Mouse (Mus musculus): ENCODE results near the gene Prx. TPM values are rescaled to one million over a fixed set of nuclear protein-coding genes. Genes with fewer than 3 reads are reported as not detected.

The Prx gene
- polyA plus RNA-seq, 2 experiments, result 2.1 to 6.6 TPM

GRCm38 (mm10) chr7:27531707-27532106, 32.6 kb downstream of the Prx start:
- H3K27me3 ChIP-seq (ENCODE audit: control insufficient read depth, insufficient read depth, low read length), result no peaks in the 10 kb centered on the region
- 88% methylated on average over 10 of the region's 10 CpGs for WGBS
- peaks cover 48% of the 10 kb centered on the region for H3K36me3 ChIP-seq (ENCODE audit: control insufficient read depth, insufficient read depth, low read length)
- DNase-seq (ENCODE audit: low spot score) (no peak), ATAC-seq (ENCODE audit: low FRiP score, low read depth) (no peak)
- H3K9ac ChIP-seq (ENCODE audit: low read depth, low read length, severe bottlenecking), result no peak overlapping the region
- no peaks in the 10 kb centered on the region for H3K4me1 ChIP-seq (ENCODE audit: control insufficient read depth, insufficient read depth, low read length)
- H3K4me2 ChIP-seq (replicated peaks; ENCODE audit: low read depth, low read length, severe bottlenecking), result no peak overlapping the region
- H3K4me3 ChIP-seq (replicated peaks; ENCODE audit: low read length), result no peak overlapping the region
- no peaks in the 10 kb centered on the region for H3K9me3 ChIP-seq (ENCODE audit: control insufficient read depth, low read length)
- TF ChIP-seq POLR2A (IDR thresholded peaks at IDR 0.05; ENCODE audit: borderline replicate concordance, extremely low read depth, insufficient read depth, insufficient read length), result no peak
- H3K27ac ChIP-seq (replicated peaks; ENCODE audit: low read depth, low read length), result no peak overlapping the region

GRCm38 (mm10) chr7:27532480-27533050, 33.4 kb downstream of the Prx start:
- WGBS, result 91% methylated on average over 9 of the region's 9 CpGs
- no peaks in the 10 kb centered on the region for H3K9me3 ChIP-seq (ENCODE audit: control insufficient read depth, low read length)
- no peaks in the 10 kb centered on the region for H3K4me1 ChIP-seq (ENCODE audit: control insufficient read depth, insufficient read depth, low read length)
- H3K27ac ChIP-seq (replicated peaks; ENCODE audit: low read depth, low read length), result no peak overlapping the region
- no peaks in the 10 kb centered on the region for H3K27me3 ChIP-seq (ENCODE audit: control insufficient read depth, insufficient read depth, low read length)
- TF ChIP-seq POLR2A (IDR thresholded peaks at IDR 0.05; ENCODE audit: borderline replicate concordance, extremely low read depth, insufficient read depth, insufficient read length), result no peak
- DNase-seq (ENCODE audit: low spot score) (no peak), ATAC-seq (ENCODE audit: low FRiP score, low read depth) (no peak)
- H3K4me2 ChIP-seq (replicated peaks; ENCODE audit: low read depth, low read length, severe bottlenecking), result no peak overlapping the region
- H3K9ac ChIP-seq (ENCODE audit: low read depth, low read length, severe bottlenecking), result no peak overlapping the region
- H3K4me3 ChIP-seq (replicated peaks; ENCODE audit: low read length), result no peak overlapping the region
- H3K36me3 ChIP-seq (ENCODE audit: control insufficient read depth, insufficient read depth, low read length), result peaks cover 57% of the 10 kb centered on the region

GRCm38 (mm10) chr7:27535386-27535785, 36.3 kb downstream of the Prx start:
- H3K27ac ChIP-seq (replicated peaks; ENCODE audit: low read depth, low read length), result no peak overlapping the region
- peaks cover 75% of the 10 kb centered on the region for H3K36me3 ChIP-seq (ENCODE audit: control insufficient read depth, insufficient read depth, low read length)
- no peak for TF ChIP-seq POLR2A (IDR thresholded peaks at IDR 0.05; ENCODE audit: borderline replicate concordance, extremely low read depth, insufficient read depth, insufficient read length)
- no peak overlapping the region for H3K4me3 ChIP-seq (replicated peaks; ENCODE audit: low read length)
- 73% methylated on average over 2 of the region's 2 CpGs for WGBS
- DNase-seq (ENCODE audit: low spot score) (no peak), ATAC-seq (ENCODE audit: low FRiP score, low read depth) (no peak)
- no peak overlapping the region for H3K4me2 ChIP-seq (replicated peaks; ENCODE audit: low read depth, low read length, severe bottlenecking)
- no peaks in the 10 kb centered on the region for H3K9me3 ChIP-seq (ENCODE audit: control insufficient read depth, low read length)
- no peak overlapping the region for H3K9ac ChIP-seq (ENCODE audit: low read depth, low read length, severe bottlenecking)
- no peaks in the 10 kb centered on the region for H3K4me1 ChIP-seq (ENCODE audit: control insufficient read depth, insufficient read depth, low read length)
- no peaks in the 10 kb centered on the region for H3K27me3 ChIP-seq (ENCODE audit: control insufficient read depth, insufficient read depth, low read length)

DNA sequence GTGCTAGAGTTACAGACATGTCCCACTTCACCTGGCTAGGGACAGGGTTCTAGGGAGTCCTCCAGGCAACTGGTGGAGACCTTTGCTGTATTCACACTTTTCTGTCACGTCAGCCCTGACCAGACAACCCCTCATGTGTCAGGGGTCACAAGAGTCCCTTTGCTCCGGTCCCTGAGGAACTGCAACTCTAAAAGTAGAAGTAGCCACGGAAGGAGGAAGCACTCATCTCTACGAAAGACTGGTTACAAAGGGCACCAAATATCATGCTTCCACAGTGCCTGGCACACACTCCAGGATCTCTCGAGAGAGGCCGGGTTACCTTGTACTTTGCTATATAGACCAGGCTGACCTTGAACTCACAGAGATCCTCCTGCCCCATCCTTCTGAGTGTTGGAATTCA, 37.5 kb downstream of the Prx start:
- H3K4me1 ChIP-seq (ENCODE audit: control insufficient read depth, insufficient read depth, low read length), result no peaks in the 10 kb centered on the region
- no peak overlapping the region for H3K27ac ChIP-seq (replicated peaks; ENCODE audit: low read depth, low read length)
- H3K4me2 ChIP-seq (replicated peaks; ENCODE audit: low read depth, low read length, severe bottlenecking), result no peak overlapping the region
- no peaks in the 10 kb centered on the region for H3K27me3 ChIP-seq (ENCODE audit: control insufficient read depth, insufficient read depth, low read length)
- no peak overlapping the region for H3K9ac ChIP-seq (ENCODE audit: low read depth, low read length, severe bottlenecking)
- no peak overlapping the region for H3K4me3 ChIP-seq (replicated peaks; ENCODE audit: low read length)
- H3K36me3 ChIP-seq (ENCODE audit: control insufficient read depth, insufficient read depth, low read length), result peaks cover 70% of the 10 kb centered on the region
- WGBS, result 88% methylated on average over 6 of the region's 6 CpGs
- no peak for ATAC-seq (ENCODE audit: low FRiP score, low read depth)
- H3K9me3 ChIP-seq (ENCODE audit: control insufficient read depth, low read length), result no peaks in the 10 kb centered on the region
- no peak for TF ChIP-seq POLR2A (IDR thresholded peaks at IDR 0.05; ENCODE audit: borderline replicate concordance, extremely low read depth, insufficient read depth, insufficient read length)
- no peak for DNase-seq (ENCODE audit: low spot score)

DNA sequence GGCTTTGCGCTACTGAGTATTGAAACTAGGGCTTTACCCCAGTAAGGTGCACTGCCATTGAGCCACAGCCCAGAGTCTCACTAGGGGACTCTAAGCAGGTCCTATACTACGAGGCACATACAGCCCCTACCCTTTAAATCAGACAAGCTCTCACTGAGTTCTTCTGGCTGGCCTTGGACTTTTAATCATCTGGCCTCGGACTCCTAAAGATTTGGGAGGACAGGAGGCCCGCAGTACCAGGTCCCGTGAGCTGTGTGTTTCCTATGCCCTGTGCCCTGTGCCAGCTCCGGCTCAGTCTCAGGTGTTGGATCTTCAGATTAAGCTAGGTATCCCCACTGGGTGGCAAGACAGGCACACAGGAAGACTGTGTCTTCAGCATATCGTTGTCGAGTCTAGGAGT, 38.9 kb downstream of the Prx start:
- ATAC-seq (ENCODE audit: low FRiP score, low read depth) (no peak), DNase-seq (ENCODE audit: low spot score) (no peak)
- WGBS, result 76% methylated on average over 8 of the region's 8 CpGs
- Histone ChIP-seq H3K27ac (replicated peaks; ENCODE audit: low read depth, low read length) (no peak overlapping the region), H3K27me3 (ENCODE audit: control insufficient read depth, insufficient read depth, low read length) (no peaks in the 10 kb centered on the region), H3K9ac (ENCODE audit: low read depth, low read length, severe bottlenecking) (no peak overlapping the region), H3K4me3 (replicated peaks; ENCODE audit: low read length) (no peak overlapping the region), H3K4me2 (replicated peaks; ENCODE audit: low read depth, low read length, severe bottlenecking) (no peak overlapping the region), H3K4me1 (ENCODE audit: control insufficient read depth, insufficient read depth, low read length) (peaks cover 9% of the 10 kb centered on the region; the same call in 1 of the 2 replicates), H3K9me3 (ENCODE audit: control insufficient read depth, low read length) (no peaks in the 10 kb centered on the region), H3K36me3 (ENCODE audit: control insufficient read depth, insufficient read depth, low read length) (peaks cover 57% of the 10 kb centered on the region)
- TF ChIP-seq POLR2A (IDR thresholded peaks at IDR 0.05; ENCODE audit: borderline replicate concordance, extremely low read depth, insufficient read depth, insufficient read length), result no peak

GRCm38 (mm10) chr7:27538797-27539196, 39.7 kb downstream of the Prx start:
- Histone ChIP-seq H3K4me1 (ENCODE audit: control insufficient read depth, insufficient read depth, low read length) (peaks cover 10% of the 10 kb centered on the region; the same call in 1 of the 2 replicates), H3K9me3 (ENCODE audit: control insufficient read depth, low read length) (no peaks in the 10 kb centered on the region), H3K9ac (ENCODE audit: low read depth, low read length, severe bottlenecking) (no peak overlapping the region), H3K36me3 (ENCODE audit: control insufficient read depth, insufficient read depth, low read length) (peaks cover 51% of the 10 kb centered on the region), H3K4me3 (replicated peaks; ENCODE audit: low read length) (no peak overlapping the region), H3K27me3 (ENCODE audit: control insufficient read depth, insufficient read depth, low read length) (no peaks in the 10 kb centered on the region), H3K27ac (replicated peaks; ENCODE audit: low read depth, low read length) (no peak overlapping the region), H3K4me2 (replicated peaks; ENCODE audit: low read depth, low read length, severe bottlenecking) (no peak overlapping the region)
- DNase-seq (ENCODE audit: low spot score) (no peak), ATAC-seq (ENCODE audit: low FRiP score, low read depth) (no peak)
- TF ChIP-seq POLR2A (IDR thresholded peaks at IDR 0.05; ENCODE audit: borderline replicate concordance, extremely low read depth, insufficient read depth, insufficient read length), result no peak
- 88% methylated on average over 2 of the region's 2 CpGs for WGBS
